28 mouse cellular contexts compared by ENCODE assay signal in the genomic region with DNA sequence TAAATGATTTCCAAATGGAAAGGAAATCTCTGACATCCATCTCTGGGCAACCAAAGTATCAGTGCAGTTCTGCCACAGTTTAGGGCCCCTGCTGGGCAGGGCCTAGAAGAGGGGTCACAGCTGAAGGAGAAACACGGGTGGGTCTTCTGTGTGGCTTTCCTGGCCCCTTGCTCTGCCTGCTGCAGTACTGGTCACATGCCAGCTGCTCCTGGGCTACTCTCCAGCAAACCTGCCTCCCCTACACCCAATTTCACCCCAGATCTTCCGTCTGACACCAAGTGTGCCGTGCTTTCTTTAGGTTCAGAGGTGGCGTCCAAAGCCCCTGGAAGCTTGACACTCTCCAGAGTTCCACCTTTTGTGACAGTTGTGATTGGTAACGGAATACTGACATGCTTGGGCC. TPM values are rescaled to one million over a fixed set of nuclear protein-coding genes. Genes with fewer than 3 reads are reported as not detected.
"Had no signal": no experiment of that assay in that cellular context is flagged by ENCODE, and none has a peak within 500 bp of the region (broad histone marks: within the 10 kb centered on the region; RNA-seq: fewer than 3 reads in every experiment).

No protein-coding gene starts in this region.

- H3K27me3 ChIP-seq: limb, embryonic 12.5 days; limb, embryonic 13.5 days; limb, embryonic 15.5 days; lung, embryonic 15.5 days; midbrain, embryonic 12.5 days; midbrain, embryonic 13.5 days; midbrain, embryonic 15.5 days had no signal

- H3K36me3 ChIP-seq: limb, embryonic 10.5 days; limb, embryonic 12.5 days; limb, embryonic 13.5 days; limb, embryonic 15.5 days; liver, embryonic 12.5 days; liver, embryonic 13.5 days; liver, embryonic 15.5 days; lung, embryonic 15.5 days; midbrain, embryonic 10.5 days; midbrain, embryonic 12.5 days; midbrain, embryonic 13.5 days; midbrain, embryonic 15.5 days had no signal

- DNase-seq: liver; liver, embryonic 13.5 days; liver, postnatal 0 days; lung, adult 18-20 months; lung, adult 2 months; lung, embryonic 14.5 days; lung, postnatal 10 days; lung, postnatal 14 days; lung, postnatal 36 days; lung, postnatal 4 days; midbrain, embryonic 14.5 days had no signal

- H3K4me3 ChIP-seq: left cerebral cortex, adult 2 months; limb, embryonic 10.5 days; limb, embryonic 12.5 days; limb, embryonic 13.5 days; limb, embryonic 15.5 days; liver, embryonic 12.5 days; liver, embryonic 13.5 days; liver, embryonic 15.5 days; lung, embryonic 15.5 days; megakaryocyte, embryonic 14.5 days; midbrain, embryonic 10.5 days; midbrain, embryonic 12.5 days; midbrain, embryonic 13.5 days; midbrain, embryonic 15.5 days; myocyte had no signal

- H3K27ac ChIP-seq: left cerebral cortex, adult 2 months; limb, embryonic 10.5 days; limb, embryonic 12.5 days; limb, embryonic 13.5 days; limb, embryonic 15.5 days; liver, embryonic 12.5 days; liver, embryonic 13.5 days; liver, embryonic 14.5 days; liver, embryonic 15.5 days; lung, embryonic 15.5 days; macrophage; midbrain, embryonic 10.5 days; midbrain, embryonic 12.5 days; midbrain, embryonic 13.5 days; midbrain, embryonic 15.5 days had no signal

- H3K4me1 ChIP-seq: limb, embryonic 10.5 days; limb, embryonic 12.5 days; limb, embryonic 13.5 days; limb, embryonic 15.5 days; liver, embryonic 12.5 days; liver, embryonic 13.5 days; liver, embryonic 15.5 days; lung, embryonic 15.5 days; midbrain, embryonic 10.5 days; midbrain, embryonic 12.5 days; midbrain, embryonic 13.5 days; midbrain, embryonic 15.5 days had no signal

RNA-seq across cellular contexts. Expression of a gene that starts 26.6 kb away (rescaled TPM):
- total RNA-seq: megakaryocyte-erythroid progenitor cell, adult 5-6 weeks had no signal
